Mouse (Mus musculus): ENCODE results near the gene Ccpg1os. TPM values are rescaled to one million over a fixed set of nuclear protein-coding genes. Genes with fewer than 3 reads are reported as not detected.

Gene Ccpg1os
- polyA plus RNA-seq, 1 experiment from 2014 or later = 10.4 TPM

DNA sequence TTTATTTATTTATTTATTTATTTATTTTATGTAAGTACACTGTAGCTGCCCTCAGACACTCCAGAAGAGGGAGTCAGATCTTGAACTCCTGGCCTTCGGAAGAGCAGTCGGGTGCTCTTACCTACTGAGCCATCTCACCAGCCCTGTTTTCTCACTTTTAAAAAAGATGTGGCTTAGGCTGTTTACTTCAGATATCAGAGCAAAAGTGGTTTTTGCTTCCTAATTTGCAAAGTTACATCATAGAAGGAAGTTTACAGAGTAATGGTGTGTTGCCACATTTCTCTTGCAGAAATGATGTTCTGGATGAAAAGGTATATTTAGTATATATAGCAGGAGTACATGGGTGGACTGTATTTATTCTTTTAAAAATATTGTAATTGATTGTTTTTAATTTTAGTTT is 6.2 kb upstream of the Ccpg1os start:
- Histone ChIP-seq H3K9me3 (ENCODE audit: control insufficient read depth, low read length) (no peaks in the 10 kb centered on the region), H3K27ac (ENCODE audit: low read length) (no peak overlapping the region), H3K9ac (ENCODE audit: low read depth, low read length) (no peak overlapping the region), H3K4me1 (ENCODE audit: control insufficient read depth, insufficient read depth, low read length) (peaks cover 2% of the 10 kb centered on the region), H3K4me3 (ENCODE audit: low read length) (no peak overlapping the region), H3K36me3 (ENCODE audit: control insufficient read depth, insufficient read depth, low read length) (no peaks in the 10 kb centered on the region), H3K4me2 (ENCODE audit: low read depth, low read length) (no peak overlapping the region), H3K27me3 (replicated peaks; ENCODE audit: control insufficient read depth, insufficient read depth, low read length) (no peaks in the 10 kb centered on the region)
- ATAC-seq = no peak
- 96% methylated on average over 2 of the region's 2 CpGs for WGBS

- Histone ChIP-seq H3K36me3 (ENCODE audit: control insufficient read depth, insufficient read depth, low read length) (no peaks in the 10 kb centered on the region), H3K4me3 (ENCODE audit: low read length) (no peak overlapping the region), H3K9ac (ENCODE audit: low read depth, low read length) (no peak overlapping the region), H3K27me3 (replicated peaks; ENCODE audit: control insufficient read depth, insufficient read depth, low read length) (no peaks in the 10 kb centered on the region), H3K4me1 (ENCODE audit: control insufficient read depth, insufficient read depth, low read length) (peaks cover 3% of the 10 kb centered on the region), H3K27ac (ENCODE audit: low read length) (no peak overlapping the region), H3K4me2 (ENCODE audit: low read depth, low read length) (no peak overlapping the region), H3K9me3 (ENCODE audit: control insufficient read depth, low read length) (no peaks in the 10 kb centered on the region)
- 83% methylated on average over 5 of the region's 5 CpGs for WGBS
- no peak for ATAC-seq
Observed at GRCm38 (mm10) chr9:72988706-72989105, 3.5 kb upstream of the Ccpg1os start.

- no peak overlapping the region for H3K27ac ChIP-seq (ENCODE audit: low read length)
- WGBS = 73% methylated on average over 3 of the region's 3 CpGs
- no peak overlapping the region for H3K4me3 ChIP-seq (ENCODE audit: low read length)
- H3K9ac ChIP-seq (ENCODE audit: low read depth, low read length) = no peak overlapping the region
- peaks cover 3% of the 10 kb centered on the region for H3K4me1 ChIP-seq (ENCODE audit: control insufficient read depth, insufficient read depth, low read length)
- no peak for ATAC-seq
- no peaks in the 10 kb centered on the region for H3K9me3 ChIP-seq (ENCODE audit: control insufficient read depth, low read length)
- no peaks in the 10 kb centered on the region for H3K27me3 ChIP-seq (replicated peaks; ENCODE audit: control insufficient read depth, insufficient read depth, low read length)
- H3K4me2 ChIP-seq (ENCODE audit: low read depth, low read length) = no peak overlapping the region
- H3K36me3 ChIP-seq (ENCODE audit: control insufficient read depth, insufficient read depth, low read length) = no peaks in the 10 kb centered on the region
Observed at GRCm38 (mm10) chr9:72987703-72988102, 2.5 kb upstream of the Ccpg1os start.

DNA sequence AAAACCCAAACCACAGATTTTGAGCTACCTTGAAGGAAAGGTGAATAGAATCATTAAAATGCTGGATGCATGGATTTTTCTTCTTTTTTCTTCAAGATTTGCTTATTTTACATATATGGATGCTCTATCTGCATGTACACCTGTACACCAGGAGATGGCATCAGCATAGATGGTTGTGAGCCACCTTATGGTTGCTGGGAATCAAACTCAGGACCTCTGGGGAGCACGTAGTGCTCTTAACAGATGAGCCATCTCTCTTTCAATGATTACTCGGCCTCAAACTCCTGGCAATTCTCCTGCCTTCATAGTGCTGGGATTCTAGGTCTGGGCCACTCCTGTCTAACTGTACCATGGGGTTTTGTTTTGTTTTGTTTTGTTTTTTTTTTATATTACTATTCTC is 2.1 kb downstream of the Ccpg1os start:
- peaks cover 3% of the 10 kb centered on the region for H3K4me1 ChIP-seq (ENCODE audit: control insufficient read depth, insufficient read depth, low read length)
- WGBS = 55% methylated on average over 2 of the region's 2 CpGs
- no peak overlapping the region for H3K4me2 ChIP-seq (ENCODE audit: low read depth, low read length)
- H3K9me3 ChIP-seq (ENCODE audit: control insufficient read depth, low read length) = no peaks in the 10 kb centered on the region
- H3K27me3 ChIP-seq (replicated peaks; ENCODE audit: control insufficient read depth, insufficient read depth, low read length) = no peaks in the 10 kb centered on the region
- ATAC-seq = no peak
- H3K4me3 ChIP-seq (ENCODE audit: low read length) = no peak overlapping the region
- H3K9ac ChIP-seq (ENCODE audit: low read depth, low read length) = no peak overlapping the region
- H3K27ac ChIP-seq (ENCODE audit: low read length) = no peak overlapping the region
- H3K36me3 ChIP-seq (ENCODE audit: control insufficient read depth, insufficient read depth, low read length) = no peaks in the 10 kb centered on the region

DNA sequence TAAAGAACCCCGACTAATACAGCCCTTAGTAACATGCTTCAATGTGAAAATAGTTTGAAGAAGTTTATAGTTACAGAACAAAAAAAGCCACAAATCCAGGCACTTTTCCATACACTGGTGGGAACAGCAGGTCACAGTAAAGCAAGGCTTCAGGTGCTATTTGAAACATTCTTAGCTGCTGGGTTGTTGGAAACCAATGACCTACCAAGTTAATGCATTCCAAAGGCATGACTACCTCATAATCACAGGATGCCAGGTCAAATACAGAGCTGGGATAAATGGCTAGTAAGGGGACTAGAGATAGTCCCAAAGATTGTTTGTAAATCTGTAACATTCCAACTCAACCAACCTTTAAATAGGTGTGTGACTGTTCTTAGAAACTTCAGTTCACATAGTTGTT is 9.9 kb downstream of the Ccpg1os start:
- Histone ChIP-seq H3K4me1 (ENCODE audit: control insufficient read depth, insufficient read depth, low read length) (no peaks in the 10 kb centered on the region), H3K4me3 (ENCODE audit: low read length) (no peak overlapping the region), H3K36me3 (ENCODE audit: control insufficient read depth, insufficient read depth, low read length) (no peaks in the 10 kb centered on the region), H3K9ac (ENCODE audit: low read depth, low read length) (no peak overlapping the region), H3K27me3 (replicated peaks; ENCODE audit: control insufficient read depth, insufficient read depth, low read length) (no peaks in the 10 kb centered on the region), H3K9me3 (ENCODE audit: control insufficient read depth, low read length) (no peaks in the 10 kb centered on the region), H3K4me2 (ENCODE audit: low read depth, low read length) (no peak overlapping the region), H3K27ac (ENCODE audit: low read length) (no peak overlapping the region)
- no peak for ATAC-seq
- 92% methylated on average over 1 of the region's 1 CpGs for whole genome bisulfite sequencing

- Histone ChIP-seq H3K27me3 (replicated peaks; ENCODE audit: control insufficient read depth, insufficient read depth, low read length) (no peaks in the 10 kb centered on the region), H3K27ac (ENCODE audit: low read length) (no peak overlapping the region), H3K4me1 (ENCODE audit: control insufficient read depth, insufficient read depth, low read length) (no peaks in the 10 kb centered on the region), H3K4me2 (ENCODE audit: low read depth, low read length) (no peak overlapping the region), H3K36me3 (ENCODE audit: control insufficient read depth, insufficient read depth, low read length) (no peaks in the 10 kb centered on the region), H3K4me3 (ENCODE audit: low read length) (no peak overlapping the region), H3K9ac (ENCODE audit: low read depth, low read length) (no peak overlapping the region), H3K9me3 (ENCODE audit: control insufficient read depth, low read length) (no peaks in the 10 kb centered on the region)
- no peak for ATAC-seq
- 93% methylated on average over 5 of the region's 5 CpGs for WGBS
Observed at GRCm38 (mm10) chr9:72974734-72975133, 10.4 kb downstream of the Ccpg1os start.

DNA sequence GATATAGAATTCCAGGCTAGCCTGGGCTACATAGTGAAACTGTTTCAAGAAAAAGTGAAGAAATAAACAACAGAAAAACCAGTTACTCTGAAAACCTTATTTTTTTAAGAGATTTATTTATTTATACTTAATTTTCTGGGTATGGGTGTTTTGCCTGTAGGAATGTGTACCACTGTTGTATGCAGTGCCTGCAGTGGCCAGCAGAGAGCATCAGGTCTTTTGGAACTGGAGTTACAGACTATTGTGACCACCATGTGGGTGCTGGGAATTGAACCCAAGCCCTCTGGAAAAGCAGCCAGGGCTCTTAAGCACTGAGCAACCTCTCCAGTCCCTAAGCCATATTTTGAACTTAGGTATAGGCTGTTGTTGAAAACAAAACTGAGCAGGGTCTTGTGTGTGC is 12.2 kb downstream of the Ccpg1os start:
- no peaks in the 10 kb centered on the region for H3K27me3 ChIP-seq (replicated peaks; ENCODE audit: control insufficient read depth, insufficient read depth, low read length)
- no peak overlapping the region for H3K9ac ChIP-seq (ENCODE audit: low read depth, low read length)
- ATAC-seq = no peak

DNA sequence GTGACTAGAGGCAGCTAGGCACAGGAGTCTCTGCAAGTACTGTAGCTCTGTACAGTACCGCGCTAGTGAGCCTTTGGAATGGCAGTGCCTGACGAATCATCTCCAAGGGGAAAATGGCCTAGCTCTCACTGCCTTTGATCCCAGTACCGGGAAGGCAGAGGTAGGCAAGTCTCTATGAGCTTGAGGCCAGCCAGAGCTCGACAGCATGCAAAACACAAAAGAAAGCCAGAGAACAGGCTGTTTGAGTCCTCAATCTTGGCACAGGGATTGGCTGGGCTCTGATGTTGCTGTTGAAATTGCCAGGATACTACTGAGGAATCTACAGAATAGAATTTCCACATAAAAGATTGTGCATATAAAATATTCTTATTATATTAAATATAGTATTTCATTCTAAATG is 12.7 kb downstream of the Ccpg1os start:
- Histone ChIP-seq H3K4me3 (ENCODE audit: low read length) (no peak overlapping the region), H3K9ac (ENCODE audit: low read depth, low read length) (no peak overlapping the region), H3K27me3 (replicated peaks; ENCODE audit: control insufficient read depth, insufficient read depth, low read length) (no peaks in the 10 kb centered on the region), H3K27ac (ENCODE audit: low read length) (no peak overlapping the region), H3K4me1 (ENCODE audit: control insufficient read depth, insufficient read depth, low read length) (no peaks in the 10 kb centered on the region), H3K4me2 (ENCODE audit: low read depth, low read length) (no peak overlapping the region), H3K36me3 (ENCODE audit: control insufficient read depth, insufficient read depth, low read length) (no peaks in the 10 kb centered on the region), H3K9me3 (ENCODE audit: control insufficient read depth, low read length) (no peaks in the 10 kb centered on the region)
- WGBS = 91% methylated on average over 5 of the region's 5 CpGs
- no peak for ATAC-seq

More for the DNA sequence above, 12.2 kb downstream of the Ccpg1os start:
- Histone ChIP-seq H3K4me2 (ENCODE audit: low read depth, low read length) (no peak overlapping the region), H3K4me1 (ENCODE audit: control insufficient read depth, insufficient read depth, low read length) (no peaks in the 10 kb centered on the region), H3K27ac (ENCODE audit: low read length) (no peak overlapping the region), H3K4me3 (ENCODE audit: low read length) (no peak overlapping the region), H3K36me3 (ENCODE audit: control insufficient read depth, insufficient read depth, low read length) (no peaks in the 10 kb centered on the region), H3K9me3 (ENCODE audit: control insufficient read depth, low read length) (no peaks in the 10 kb centered on the region)

DNA sequence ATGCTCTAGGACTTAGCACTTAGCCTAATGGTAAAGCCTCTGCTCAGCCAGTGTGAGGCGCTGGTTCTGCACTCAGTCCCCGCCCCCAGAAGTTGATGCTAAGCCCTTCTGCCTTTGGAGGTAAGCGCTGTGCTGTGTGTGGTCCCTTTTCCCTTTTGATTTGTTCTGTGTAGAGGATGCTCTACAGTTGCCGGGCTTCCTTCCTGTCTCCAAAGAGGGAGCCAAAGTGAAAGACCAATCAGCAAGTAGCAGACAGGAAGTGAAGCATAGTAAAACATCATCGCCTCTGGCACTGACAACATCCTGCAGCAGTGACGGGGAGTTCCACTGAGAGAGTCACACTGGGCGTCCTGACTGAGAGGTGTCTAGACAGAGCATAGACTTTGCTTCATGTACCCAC is 15.3 kb downstream of the Ccpg1os start:
- no peaks in the 10 kb centered on the region for H3K4me1 ChIP-seq (ENCODE audit: control insufficient read depth, insufficient read depth, low read length)
- H3K4me2 ChIP-seq (ENCODE audit: low read depth, low read length) = no peak overlapping the region
- 68% methylated on average over 7 of the region's 7 CpGs for WGBS
- ATAC-seq = no peak
- no peak overlapping the region for H3K4me3 ChIP-seq (ENCODE audit: low read length)
- H3K27me3 ChIP-seq (replicated peaks; ENCODE audit: control insufficient read depth, insufficient read depth, low read length) = no peaks in the 10 kb centered on the region
- H3K27ac ChIP-seq (ENCODE audit: low read length) = no peak overlapping the region
- H3K9ac ChIP-seq (ENCODE audit: low read depth, low read length) = no peak overlapping the region
- H3K9me3 ChIP-seq (ENCODE audit: control insufficient read depth, low read length) = no peaks in the 10 kb centered on the region
- no peaks in the 10 kb centered on the region for H3K36me3 ChIP-seq (ENCODE audit: control insufficient read depth, insufficient read depth, low read length)

GRCm38 (mm10) chr9:72968349-72969061 is 16.7 kb downstream of the Ccpg1os start:
- Histone ChIP-seq H3K9ac (ENCODE audit: low read depth, low read length) (peak overlapping the region; percentile 45; the same call in 1 of the 2 replicates), H3K27ac (ENCODE audit: low read length) (no peak overlapping the region)
- WGBS = 30% methylated on average over 11 of the region's 11 CpGs

More at GRCm38 (mm10) chr9:72968349-72969061, 16.7 kb downstream of the Ccpg1os start:
- ATAC-seq = peak; percentile 44
- Histone ChIP-seq H3K4me3 (ENCODE audit: low read length) (no peak overlapping the region), H3K9me3 (ENCODE audit: control insufficient read depth, low read length) (no peaks in the 10 kb centered on the region), H3K4me2 (ENCODE audit: low read depth, low read length) (no peak overlapping the region), H3K36me3 (ENCODE audit: control insufficient read depth, insufficient read depth, low read length) (no peaks in the 10 kb centered on the region), H3K27me3 (replicated peaks; ENCODE audit: control insufficient read depth, insufficient read depth, low read length) (no peaks in the 10 kb centered on the region), H3K4me1 (ENCODE audit: control insufficient read depth, insufficient read depth, low read length) (no peaks in the 10 kb centered on the region)

Measured in intestine, embryonic 16.5 days (tissue).